Mouse (Mus musculus) liver, embryonic 16.5 days (tissue): Measurements from ENCODE around the gene Serpinf1. TPM values are rescaled to one million over a fixed set of nuclear protein-coding genes. Genes with fewer than 3 reads are reported as not detected.

ENCODE experiments used
- ATAC-seq: fragments of 200-750 bp; cut with Nextera tagmentation; 2 replicates; pipeline ENCODE4 v1.8.0; 2017; ENCODE audit warnings: low read depth, mild to moderate bottlenecking, moderate number of reproducible peaks, moderate library complexity
- H3K27ac ChIP-seq: fragments of 300-500 bp; sonication (generic); 2 replicates; pipeline ENCODE4 v1.5.1; 2014; ENCODE audit warnings: mild to moderate bottlenecking, low read length
- H3K27me3 ChIP-seq: fragments of 300-500 bp; sonication (generic); 2 replicates; pipeline ENCODE4 v1.6.1; 2014; ENCODE audit warnings: low read depth, low read length, mixed read lengths; ENCODE audit not compliant: control insufficient read depth, insufficient read depth
- H3K36me3 ChIP-seq: fragments of 300-500 bp; sonication (generic); 2 replicates; pipeline ENCODE4 v1.6.1; 2014; ENCODE audit warnings: mild to moderate bottlenecking; ENCODE audit not compliant: control insufficient read depth, insufficient read depth
- H3K4me1 ChIP-seq: fragments of 300-500 bp; sonication (generic); 2 replicates; pipeline ENCODE4 v1.6.1; 2014; ENCODE audit warnings: low read depth, low read length, mixed read lengths; ENCODE audit not compliant: control insufficient read depth
- H3K4me2 ChIP-seq: fragments of 300-500 bp; sonication (generic); 2 replicates; pipeline ENCODE4 v1.6.1; 2014; ENCODE audit warnings: low read depth, low read length, mixed read lengths
- H3K4me3 ChIP-seq: fragments of 300-500 bp; sonication (generic); 2 replicates; pipeline ENCODE4 v1.5.1; 2014; ENCODE audit warnings: low read depth, mild to moderate bottlenecking, low read length
- H3K9ac ChIP-seq: fragments of 300-500 bp; sonication (generic); 2 replicates; pipeline ENCODE4 v1.6.1; 2014; ENCODE audit warnings: low read depth, low read length
- H3K9me3 ChIP-seq: fragments of 300-500 bp; sonication (generic); replicated peaks from 2 replicates; pipeline ENCODE4 v1.6.1; 2016; ENCODE audit warnings: low read length; ENCODE audit not compliant: control insufficient read depth
- WGBS: fragments of 180-500 bp; shearing (Covaris S2); extraction: QIAGEN DNeasy Blood & Tissue Kit; methylation state at CpG from one replicate; pipeline ENCODE4 v1.1.7; 2014; ENCODE audit not compliant: insufficient replicate concordance; 5-methylcytosine and 5-hydroxymethylcytosine counted together
- polyA plus RNA-seq: library from polyadenylated mRNA; unstranded; fragments of >200 nt; fragmentation: Nextera tagmentation; extraction: Ambion mirVana; gene quantifications from 2 replicates; pipeline ENCODE4 v1.2.1, GENCODE M21; 2015

The Serpinf1 gene
- polyA plus RNA-seq, 1 experiment from 2014 or later, result 402 TPM

DNA sequence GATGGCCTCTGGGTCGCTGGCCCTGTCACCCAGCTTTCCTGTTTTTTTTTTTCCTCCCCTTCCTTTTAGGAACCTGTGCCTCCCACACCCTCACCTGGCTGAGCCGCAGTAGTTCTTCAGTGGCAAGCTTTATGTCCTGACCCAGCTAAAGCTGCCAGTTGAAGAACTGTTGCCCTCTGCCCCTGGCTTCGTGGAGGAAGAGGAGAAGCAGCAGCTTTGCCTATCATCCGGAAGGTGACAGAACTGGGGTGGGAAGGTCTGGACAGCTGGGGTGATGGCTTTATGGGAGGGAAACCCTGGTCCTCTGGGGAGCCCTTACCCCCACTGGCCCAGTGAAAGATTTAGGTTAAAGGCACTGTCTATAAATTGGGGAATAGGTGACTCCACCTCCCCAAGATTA, 41.1 kb upstream of the Serpinf1 start:
- peak overlapping the region; percentile 83 for H3K9ac ChIP-seq
- H3K4me2 ChIP-seq, result peak overlapping the region; percentile 84
- no peak for ATAC-seq
- no peaks in the 10 kb centered on the region for H3K27me3 ChIP-seq
- H3K9me3 ChIP-seq, result peaks cover 3% of the 10 kb centered on the region; the same call in 1 of the 2 replicates
- H3K27ac ChIP-seq, result peak overlapping the region; percentile 98
- 71% methylated on average over 4 of the region's 4 CpGs for WGBS
- H3K4me3 ChIP-seq, result peak overlapping the region; percentile 77
- H3K36me3 ChIP-seq, result peaks cover 29% of the 10 kb centered on the region
- H3K4me1 ChIP-seq, result peaks cover 54% of the 10 kb centered on the region

DNA sequence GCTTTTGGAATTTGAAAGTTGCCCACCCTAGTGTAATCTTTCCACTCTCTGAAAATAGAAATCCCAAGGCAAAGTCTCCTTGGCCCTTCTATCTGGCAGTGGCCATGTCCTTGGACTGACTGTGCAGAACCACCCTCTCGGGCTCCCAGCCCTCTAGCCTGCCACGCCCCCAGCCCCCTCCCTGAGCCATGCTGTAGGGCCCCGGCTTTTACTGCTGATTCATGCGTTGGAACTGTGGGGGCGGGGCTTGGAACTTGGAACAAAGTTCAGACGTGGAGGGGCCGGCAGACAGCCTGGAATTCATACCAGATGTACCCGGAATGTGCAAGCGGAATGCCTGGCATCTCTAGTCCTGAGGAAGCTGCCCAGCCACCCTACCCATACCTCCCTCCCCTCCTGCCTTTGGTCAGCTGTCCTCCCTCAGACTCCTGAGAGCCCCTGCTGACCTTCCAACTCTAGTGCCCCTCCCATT, 40.4 kb upstream of the Serpinf1 start:
- H3K36me3 ChIP-seq, result peaks cover 29% of the 10 kb centered on the region
- H3K4me2 ChIP-seq, result peak overlapping the region; percentile 84
- no peaks in the 10 kb centered on the region for H3K27me3 ChIP-seq
- peaks cover 54% of the 10 kb centered on the region for H3K4me1 ChIP-seq
- peaks cover 3% of the 10 kb centered on the region; the same call in 1 of the 2 replicates for H3K9me3 ChIP-seq
- H3K27ac ChIP-seq, result peak overlapping the region; percentile 98
- H3K9ac ChIP-seq, result peak overlapping the region; percentile 83
- peak overlapping the region; percentile 77 for H3K4me3 ChIP-seq
- WGBS, result 6% methylated on average over 9 of the region's 9 CpGs
- ATAC-seq, result peak; percentile 52

DNA sequence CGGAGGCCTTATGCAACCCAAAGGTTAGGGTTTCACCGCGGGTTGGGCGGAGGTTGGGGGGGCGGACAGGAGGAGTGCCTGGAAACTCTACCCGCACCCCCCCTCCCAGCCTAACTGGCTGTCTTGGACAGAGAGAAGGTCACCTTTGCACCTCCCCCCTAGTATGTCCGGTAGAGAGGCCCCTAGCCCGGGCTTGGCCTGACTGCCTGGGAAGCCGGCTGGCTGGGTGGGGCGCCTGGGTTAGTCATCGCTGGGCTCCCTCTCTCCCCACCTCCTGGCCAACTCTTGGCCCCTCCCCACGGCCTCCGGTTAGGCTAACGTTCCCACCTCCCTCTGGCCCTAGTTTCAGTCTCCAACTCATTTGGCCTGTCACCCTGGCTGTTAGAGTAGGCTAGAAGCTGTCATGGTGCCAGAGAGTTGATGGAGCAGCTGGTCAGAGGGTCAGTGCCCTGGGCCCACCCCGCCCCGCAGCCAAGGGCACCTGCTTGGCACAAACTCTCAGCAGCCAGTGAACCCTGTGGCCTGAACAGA, 39.8 kb upstream of the Serpinf1 start:
- Histone ChIP-seq H3K36me3 (peaks cover 29% of the 10 kb centered on the region), H3K9ac (peak overlapping the region; percentile 83), H3K4me2 (peak overlapping the region; percentile 84), H3K4me3 (peak overlapping the region; percentile 77), H3K9me3 (peaks cover 3% of the 10 kb centered on the region; the same call in 1 of the 2 replicates), H3K4me1 (peaks cover 54% of the 10 kb centered on the region), H3K27me3 (no peaks in the 10 kb centered on the region), H3K27ac (peak overlapping the region; percentile 98)
- ATAC-seq, result peak; percentile 39
- 2% methylated on average over 16 of the region's 16 CpGs for WGBS

DNA sequence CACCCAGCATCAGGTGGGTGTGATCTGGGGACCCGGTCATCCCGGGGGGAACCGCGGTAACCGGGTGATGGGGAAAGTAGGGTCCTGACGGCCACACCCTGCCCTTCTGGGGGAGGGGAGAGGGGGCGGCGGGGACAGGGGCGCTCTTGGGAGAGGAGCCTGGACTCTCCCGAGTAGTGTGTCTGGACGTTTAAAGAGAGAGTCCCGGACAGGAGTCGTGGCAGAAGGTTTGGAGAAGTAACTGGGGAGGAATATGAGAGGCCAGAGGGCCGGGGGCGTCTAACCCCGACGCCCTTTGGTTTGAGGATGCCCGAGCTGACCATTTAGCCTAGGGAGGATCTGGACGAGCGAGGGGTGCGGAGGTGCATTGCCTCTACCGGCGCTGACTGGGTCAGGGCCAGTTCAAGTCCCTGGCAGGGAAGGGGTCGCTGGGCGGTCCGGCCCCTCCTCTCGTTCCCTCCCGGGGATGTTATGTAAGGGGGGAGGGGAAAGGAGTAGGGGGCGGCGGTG, 39.3 kb upstream of the Serpinf1 start:
- Histone ChIP-seq H3K4me3 (peak overlapping the region; percentile 77), H3K9me3 (peaks cover 3% of the 10 kb centered on the region; the same call in 1 of the 2 replicates), H3K9ac (peak overlapping the region; percentile 83), H3K27ac (peak overlapping the region; percentile 98), H3K27me3 (no peaks in the 10 kb centered on the region), H3K36me3 (peaks cover 28% of the 10 kb centered on the region), H3K4me2 (peak overlapping the region; percentile 84), H3K4me1 (peaks cover 52% of the 10 kb centered on the region)
- 0% methylated on average over 28 of the region's 30 CpGs for WGBS
- ATAC-seq, result no peak

DNA sequence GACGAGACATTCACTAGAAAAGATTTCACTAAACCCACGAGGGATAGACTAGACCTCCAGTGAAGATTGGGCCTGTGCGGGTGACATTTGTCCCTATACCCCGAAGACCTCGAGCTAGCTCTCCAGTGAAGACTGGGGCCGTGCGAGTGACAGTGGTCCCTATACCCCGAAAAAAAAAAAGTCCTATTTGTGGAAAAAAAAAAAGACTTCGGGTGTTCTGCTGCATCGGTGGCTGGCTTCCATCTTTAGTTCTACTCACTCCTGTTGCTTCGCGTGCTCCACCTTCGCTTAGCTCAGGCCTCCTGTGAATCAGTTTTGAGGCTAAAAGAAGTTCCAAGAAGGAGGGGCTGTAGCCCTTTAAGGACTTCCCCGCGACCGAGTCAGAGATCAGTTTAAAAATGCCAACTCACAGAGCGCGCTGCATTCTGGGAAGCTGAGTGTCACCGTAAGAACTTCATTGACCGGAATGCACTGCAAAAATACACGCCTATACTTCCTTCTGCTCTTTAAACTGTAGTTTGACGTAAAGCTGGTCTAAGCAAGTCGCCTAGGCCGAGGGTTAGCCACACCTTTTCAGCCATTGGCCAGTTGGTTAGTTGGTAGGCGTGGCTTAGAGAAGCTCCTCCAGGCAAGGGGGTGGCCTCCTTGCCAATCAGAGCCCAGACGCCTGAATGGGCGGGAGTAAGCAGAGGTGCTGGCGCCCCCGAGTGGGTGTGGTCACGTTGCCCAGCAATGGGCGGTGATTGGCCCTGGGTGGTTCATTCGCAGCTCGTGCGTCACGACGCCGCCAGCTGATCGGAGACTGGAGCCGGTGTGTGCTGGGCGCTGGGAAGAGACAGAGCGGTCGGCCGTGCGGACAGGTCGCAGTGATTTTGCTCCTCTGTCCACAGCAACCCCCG, 38.6 kb upstream of the Serpinf1 start, which contains the start of gene Tlcd2:
TSS of gene Tlcd2 (plus strand) at position 872 of the 899 bp plus-strand sequence.
- Histone ChIP-seq H3K36me3 (peaks cover 24% of the 10 kb centered on the region), H3K9ac (peak within 1 kb of the TSS; percentile 83), H3K27me3 (no peaks in the 10 kb centered on the region), H3K27ac (peak within 1 kb of the TSS; percentile 98), H3K4me3 (peak within 1 kb of the TSS; percentile 77), H3K4me1 (peaks cover 57% of the 10 kb centered on the region), H3K9me3 (no peaks in the 10 kb centered on the region), H3K4me2 (peak within 1 kb of the TSS; percentile 87)
- peak; percentile 81 for ATAC-seq
- under 1% methylated on average over 46 of the region's 46 CpGs for WGBS

DNA sequence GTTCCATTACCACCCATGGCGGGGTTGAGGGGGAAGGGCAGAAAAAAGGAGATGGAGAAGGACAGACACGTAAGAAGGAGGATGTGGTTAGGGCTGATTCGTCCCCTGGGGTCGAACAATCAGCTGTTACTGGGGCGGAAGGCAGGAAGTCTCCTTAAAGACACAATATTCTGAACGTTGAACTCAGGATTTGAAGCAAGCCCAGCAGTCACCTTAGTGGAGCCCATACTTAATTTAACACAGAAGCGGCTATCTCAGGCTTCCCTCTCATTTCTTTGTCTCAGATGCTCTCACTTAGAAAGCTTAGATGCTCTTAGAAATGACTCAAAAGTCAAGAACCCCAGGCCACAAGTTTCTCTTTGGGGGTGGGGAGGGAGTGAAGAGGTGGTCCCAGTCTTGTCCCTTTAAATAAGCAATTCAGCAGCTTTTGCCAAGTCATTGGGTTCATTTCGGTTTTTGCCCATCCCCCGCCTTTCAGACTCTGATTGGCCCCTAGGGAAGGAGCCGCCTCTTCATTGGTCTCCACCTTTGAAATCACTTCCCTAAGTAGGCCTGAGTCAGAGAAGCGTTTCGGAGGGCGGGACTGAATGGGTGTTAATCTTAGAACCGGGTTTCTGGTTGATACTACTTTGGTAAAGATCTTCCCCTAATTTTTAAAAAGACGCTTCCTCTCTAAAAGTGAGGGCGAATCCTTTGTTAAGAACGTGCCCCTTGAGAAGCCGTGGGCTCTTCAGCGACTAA, 37.8 kb upstream of the Serpinf1 start:
- peaks cover 60% of the 10 kb centered on the region for H3K4me1 ChIP-seq
- WGBS, result under 1% methylated on average over 19 of the region's 19 CpGs
- peak; percentile 49 for ATAC-seq

DNA sequence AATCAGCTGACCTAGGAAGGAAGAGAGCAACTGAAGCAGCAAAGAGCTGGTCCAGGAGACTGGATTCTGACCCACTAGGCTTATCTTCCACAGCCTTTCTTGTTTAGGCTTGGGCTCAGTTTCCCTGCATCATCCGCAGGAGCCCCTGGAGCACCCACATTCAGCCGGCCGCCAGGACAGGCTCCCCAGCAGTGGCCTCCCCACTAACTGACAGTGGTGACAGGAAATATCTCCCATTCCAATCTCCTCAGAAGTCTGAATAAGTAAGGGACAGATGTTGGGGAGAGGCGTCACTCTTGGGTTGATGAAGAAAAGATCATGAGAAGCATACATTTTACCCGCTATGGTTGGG, 37.2 kb upstream of the Serpinf1 start:
- Histone ChIP-seq H3K4me2 (peak overlapping the region; percentile 87), H3K9me3 (no peaks in the 10 kb centered on the region), H3K4me3 (peak overlapping the region; percentile 59), H3K4me1 (peaks cover 65% of the 10 kb centered on the region), H3K9ac (peak overlapping the region; percentile 41), H3K27me3 (no peaks in the 10 kb centered on the region), H3K36me3 (peaks cover 11% of the 10 kb centered on the region), H3K27ac (peak overlapping the region; percentile 98)
- 13% methylated on average over 5 of the region's 5 CpGs for WGBS
- no peak for ATAC-seq

More for the DNA sequence above, 37.8 kb upstream of the Serpinf1 start:
- Histone ChIP-seq H3K27ac (peak overlapping the region; percentile 98), H3K27me3 (no peaks in the 10 kb centered on the region), H3K9me3 (no peaks in the 10 kb centered on the region), H3K4me2 (peak overlapping the region; percentile 87), H3K36me3 (peaks cover 16% of the 10 kb centered on the region), H3K9ac (peak overlapping the region; percentile 66), H3K4me3 (peak overlapping the region; percentile 59)

DNA sequence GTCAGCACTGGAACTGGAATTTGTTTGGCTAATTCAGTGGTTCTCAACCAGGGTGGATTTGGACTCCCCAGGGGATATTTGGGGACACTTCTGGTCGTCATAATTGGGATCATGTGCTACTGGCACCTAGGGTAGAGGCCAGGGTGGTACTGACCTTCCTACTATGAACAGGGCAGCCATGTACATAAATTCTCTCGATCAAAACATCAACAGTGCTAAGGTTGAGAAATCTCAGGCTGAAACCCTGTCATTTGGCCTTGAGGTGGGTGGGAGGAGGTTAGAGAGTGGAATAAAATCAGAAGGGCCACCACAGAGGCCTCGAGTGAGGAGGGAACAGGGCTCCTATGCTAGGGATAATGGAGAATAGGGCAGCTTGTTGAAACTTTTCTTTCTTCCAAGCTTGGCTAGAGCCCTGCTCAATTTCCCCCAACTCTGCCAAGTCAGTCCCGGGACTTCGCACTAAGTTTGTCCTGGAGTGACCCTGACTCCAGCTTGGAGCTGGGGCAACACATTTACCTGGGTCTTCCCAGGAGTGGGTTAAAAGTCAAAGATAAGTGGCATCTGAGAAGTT, 36.7 kb upstream of the Serpinf1 start:
- Histone ChIP-seq H3K4me1 (peaks cover 65% of the 10 kb centered on the region), H3K4me2 (peak overlapping the region; percentile 87), H3K27ac (peak overlapping the region; percentile 98), H3K27me3 (no peaks in the 10 kb centered on the region), H3K9ac (peak overlapping the region; percentile 41), H3K36me3 (peaks cover 6% of the 10 kb centered on the region), H3K4me3 (no peak overlapping the region; the same call in 1 of the 2 replicates), H3K9me3 (no peaks in the 10 kb centered on the region)
- no peak for ATAC-seq
- WGBS, result 45% methylated on average over 5 of the region's 5 CpGs
